Mouse (Mus musculus) urinary bladder, postnatal 10 days (tissue): Measurements from ENCODE around the gene Amotl1.
A peak's percentile ranks its signal among the peaks of the same experiment; 100 is the strongest.

ENCODE experiments used
- DNase-seq: peaks from one replicate; pipeline ENCODE4 v3.0.0; 2022; ENCODE audit warnings: low spot score

Gene Amotl1

DNA sequence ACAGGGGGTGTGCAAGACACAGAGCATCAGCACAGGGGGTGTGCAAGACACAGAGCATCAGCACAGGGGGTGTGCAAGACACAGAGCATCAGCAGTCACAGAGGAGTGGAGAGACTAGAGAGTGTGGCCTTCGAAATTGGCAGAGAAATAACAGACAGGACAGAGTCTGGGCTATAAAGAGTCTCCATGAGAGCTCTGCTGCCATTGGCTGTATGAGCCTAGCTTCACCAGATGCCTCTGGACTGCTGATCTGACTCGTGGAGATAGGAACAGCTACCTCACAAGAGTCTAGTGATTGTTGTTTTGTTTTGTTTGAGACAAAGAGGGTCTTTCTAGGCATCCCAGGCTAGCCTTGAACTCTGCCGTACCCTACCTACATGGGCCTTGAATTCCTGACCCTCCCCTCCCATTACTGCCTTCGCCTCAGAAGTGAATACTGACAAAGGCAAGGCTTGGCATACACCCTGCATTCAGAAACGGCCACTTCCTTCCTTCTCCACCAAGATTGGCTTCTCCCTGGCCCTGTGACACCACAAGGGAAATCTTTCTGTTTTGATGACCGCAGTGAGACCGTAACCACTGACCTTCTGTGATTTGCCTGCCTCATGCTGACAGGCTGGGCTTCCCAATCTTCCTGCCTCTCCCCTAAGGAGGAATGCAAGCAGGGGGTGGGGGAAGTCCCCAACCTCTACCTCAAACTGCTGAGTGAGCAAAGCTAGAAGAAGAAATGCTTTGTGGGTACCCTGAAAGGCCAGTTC lies 3.4 kb downstream of the Amotl1 start:
- DNase-seq = no peak

DNA sequence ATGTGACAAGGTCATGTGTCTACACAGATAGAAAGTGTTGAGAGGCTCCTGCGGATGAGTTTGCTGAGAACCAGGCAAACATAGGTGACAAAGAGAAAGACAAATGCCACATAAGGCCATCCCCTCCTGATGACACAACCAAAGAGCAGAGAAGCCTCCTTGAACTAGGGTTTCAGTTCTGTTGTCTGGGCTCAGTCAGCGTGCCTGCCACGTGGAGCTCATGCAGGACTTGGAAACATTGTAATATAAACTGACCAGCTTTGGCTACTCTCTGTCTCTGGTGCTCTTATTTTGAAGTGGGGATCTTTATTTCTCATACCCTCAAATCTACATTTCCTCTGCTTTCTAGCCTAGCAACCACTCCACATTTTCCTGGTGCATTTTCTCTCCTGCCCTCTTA lies 8.6 kb downstream of the Amotl1 start:
- no peak for DNase-seq

DNA sequence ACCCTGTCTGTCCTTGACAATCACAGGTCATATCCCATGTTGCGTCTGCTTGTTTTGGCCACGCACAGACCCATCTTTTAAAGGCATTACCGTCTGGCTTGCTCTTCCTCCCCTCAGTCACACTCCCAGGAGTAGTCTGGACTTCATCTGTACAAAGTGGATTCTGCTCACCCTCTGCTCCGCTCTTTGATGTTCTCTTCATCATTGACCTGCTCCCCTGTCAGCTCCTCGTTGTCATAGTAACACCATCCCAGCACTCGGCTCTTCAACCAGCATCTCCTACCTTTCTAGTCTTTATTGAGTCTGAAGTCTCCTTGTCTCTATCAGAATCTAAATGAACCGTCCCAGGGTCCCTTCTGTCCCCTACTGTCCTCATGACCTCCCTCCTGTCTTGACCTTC lies 9.3 kb downstream of the Amotl1 start:
- DNase-seq = no peak

DNA sequence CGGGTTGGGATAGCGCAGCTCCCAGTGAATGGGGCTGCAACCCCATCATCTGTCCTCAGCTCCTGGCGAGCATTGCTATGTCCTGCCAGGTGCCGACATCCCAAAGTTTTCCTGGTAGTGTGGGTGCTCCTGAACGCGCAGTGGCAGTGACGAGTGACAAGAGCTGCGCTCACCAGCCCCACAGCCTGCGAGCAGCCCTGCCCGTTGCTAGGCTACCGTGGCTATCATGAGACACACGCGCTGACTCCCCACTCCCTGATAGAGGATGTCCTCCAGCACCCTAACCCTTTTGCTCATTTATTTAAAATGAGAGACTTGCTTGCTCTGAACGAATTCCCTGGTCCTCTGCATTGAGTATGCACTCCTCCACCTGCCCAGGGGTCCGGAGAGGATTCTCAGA lies 10.7 kb downstream of the Amotl1 start:
- no peak for DNase-seq

DNA sequence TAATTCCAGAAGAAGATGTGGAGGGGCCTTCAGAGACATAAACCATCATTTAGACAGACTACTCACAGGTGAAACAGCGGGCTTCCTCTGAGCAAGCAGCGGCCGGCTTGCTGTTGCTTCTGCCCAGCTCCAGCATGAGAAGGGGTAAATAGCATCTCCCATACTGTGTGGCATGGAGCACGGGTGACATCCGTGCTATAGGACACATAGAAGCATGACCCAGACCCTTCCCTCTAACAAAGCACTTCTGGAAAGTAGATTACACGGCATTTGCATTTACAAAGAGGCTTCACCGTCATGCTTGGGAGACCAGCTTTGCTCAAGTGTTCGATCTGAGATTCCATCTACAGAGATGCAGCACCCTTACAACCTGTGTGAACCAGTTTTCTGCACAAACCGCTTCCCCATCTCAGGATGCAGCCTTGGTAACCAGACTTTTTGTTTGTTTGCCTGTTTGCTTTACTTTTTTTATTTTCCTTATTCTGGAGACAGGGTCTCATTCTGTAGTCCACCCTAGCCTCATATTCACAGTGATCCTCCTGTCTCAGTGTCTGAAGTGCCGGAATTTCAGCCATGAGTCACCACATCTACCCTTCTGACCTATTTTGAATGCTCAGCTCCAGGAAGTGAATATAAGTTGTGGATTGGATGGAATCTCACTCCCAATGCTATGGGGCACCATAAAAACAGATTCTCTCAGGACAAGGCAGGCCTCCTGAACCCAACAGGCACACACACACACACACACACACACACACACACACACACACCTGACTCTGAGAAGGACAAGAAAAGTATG lies 12.3 kb downstream of the Amotl1 start:
- DNase-seq = no peak

DNA sequence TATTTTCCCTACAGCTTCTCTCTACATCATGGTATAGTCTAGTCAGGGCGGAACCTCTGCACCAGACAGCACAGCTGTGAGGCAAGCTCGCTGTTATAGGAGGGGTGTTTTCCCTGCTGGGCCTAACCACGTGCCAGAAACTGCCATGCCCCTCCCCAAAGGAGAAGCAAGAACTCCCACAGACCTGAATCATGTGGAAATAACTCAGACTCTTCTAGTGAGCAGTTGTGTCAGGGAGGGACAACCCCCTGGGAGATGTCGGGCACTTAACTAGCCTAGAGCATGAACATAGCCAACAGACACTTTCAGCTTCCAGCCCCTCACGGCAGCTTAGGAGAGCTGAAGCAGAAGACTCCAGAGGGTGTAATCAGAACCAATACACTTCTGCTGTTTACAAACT lies 13.1 kb downstream of the Amotl1 start:
- DNase-seq = no peak

DNA sequence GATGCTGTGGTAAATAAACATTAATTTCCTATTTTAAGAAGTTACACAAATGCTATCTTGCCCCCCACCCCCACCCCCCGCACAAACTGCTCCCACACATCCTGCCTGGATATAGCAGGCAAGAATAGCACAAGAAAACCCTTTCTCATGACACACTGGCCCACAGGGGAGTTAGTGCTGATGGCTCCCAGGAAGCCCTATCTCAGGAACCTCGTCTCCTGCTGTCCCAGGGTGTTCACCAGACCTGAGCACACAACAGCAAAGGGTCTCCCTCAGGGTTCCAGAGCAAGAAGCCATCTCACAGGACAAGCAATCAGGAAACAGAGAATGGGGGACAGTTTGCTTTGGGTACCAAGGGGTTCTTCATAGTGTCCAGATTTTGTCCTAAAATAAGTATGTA lies 17.3 kb downstream of the Amotl1 start:
- no peak for DNase-seq

DNA sequence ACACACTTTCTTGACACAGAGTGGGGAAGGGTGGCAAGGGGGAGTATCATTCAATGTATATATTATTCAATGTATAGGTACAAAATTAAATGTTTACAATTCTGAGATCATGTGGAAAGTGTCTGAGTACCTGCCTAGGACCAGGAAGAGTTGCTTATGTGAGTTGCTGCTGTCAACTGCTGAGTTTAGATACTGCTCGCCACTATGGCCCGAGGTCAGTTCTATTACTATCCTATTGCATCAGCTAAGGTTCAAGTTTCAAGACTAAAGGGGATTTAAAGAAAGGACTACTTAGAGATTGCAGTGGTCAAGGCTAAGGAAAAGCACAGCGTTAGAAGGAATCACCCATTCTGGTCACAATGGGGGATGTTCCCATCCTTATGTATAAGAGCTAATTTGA lies 18.9 kb downstream of the Amotl1 start:
- no peak for DNase-seq

DNA sequence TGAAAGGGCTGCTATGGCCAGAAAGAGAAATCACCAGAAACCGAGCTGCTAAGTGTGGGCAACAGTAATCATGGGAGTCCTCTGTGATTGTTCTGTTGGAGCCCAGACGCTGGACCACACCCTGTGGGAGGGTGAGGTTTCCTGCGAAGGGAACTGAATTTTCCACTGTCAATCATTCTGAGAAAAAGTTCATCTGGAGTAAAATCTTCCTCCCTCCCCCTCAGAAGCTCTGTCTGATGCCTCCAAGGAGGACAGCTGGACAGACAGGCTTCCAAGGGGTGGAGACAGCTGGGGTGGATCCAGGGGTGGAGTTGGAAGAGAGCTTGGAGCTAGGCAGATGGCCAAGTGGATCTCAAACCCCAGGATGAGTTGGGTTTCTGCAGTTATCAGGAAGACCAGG lies 19.8 kb downstream of the Amotl1 start:
- DNase-seq = no peak

DNA sequence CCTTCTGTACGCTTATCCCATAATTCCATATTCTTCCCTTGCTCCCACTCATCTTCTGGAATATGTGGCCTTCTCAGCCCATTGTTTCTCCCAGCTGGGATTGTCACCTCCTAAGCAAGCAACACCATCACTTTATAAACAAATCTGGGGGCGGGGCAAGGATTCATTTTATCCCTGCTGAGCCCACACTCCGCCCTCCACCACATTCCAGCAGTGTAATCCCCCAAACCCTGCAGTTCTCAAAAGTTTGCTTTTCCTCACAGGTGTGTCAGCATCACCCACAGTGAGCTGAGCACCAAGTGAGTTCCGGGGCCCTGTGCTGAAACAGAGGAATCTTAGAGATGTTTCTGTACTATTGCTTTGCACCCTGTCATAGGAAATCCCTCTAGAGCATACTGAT lies 20.9 kb downstream of the Amotl1 start:
- DNase-seq = no peak

DNA sequence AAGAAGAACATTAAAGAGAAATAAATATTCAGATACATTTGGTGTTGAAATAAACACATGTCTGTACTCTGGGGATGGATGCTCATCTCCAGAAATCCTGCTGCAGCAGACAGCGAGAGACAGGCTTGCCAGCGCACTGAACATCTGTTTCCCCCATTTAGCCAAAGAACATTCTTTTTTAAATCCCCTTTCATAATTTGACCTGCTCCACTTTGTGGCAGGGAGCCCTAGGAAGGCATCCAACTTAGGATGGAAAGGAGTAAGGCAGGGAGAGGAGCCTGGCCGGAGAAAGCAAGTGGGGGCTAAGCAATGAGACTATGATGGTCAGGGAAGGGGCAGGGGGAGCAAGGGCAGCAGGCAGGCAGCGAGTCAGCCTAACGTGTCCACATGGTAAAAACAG lies 21.6 kb downstream of the Amotl1 start:
- DNase-seq = no peak

DNA sequence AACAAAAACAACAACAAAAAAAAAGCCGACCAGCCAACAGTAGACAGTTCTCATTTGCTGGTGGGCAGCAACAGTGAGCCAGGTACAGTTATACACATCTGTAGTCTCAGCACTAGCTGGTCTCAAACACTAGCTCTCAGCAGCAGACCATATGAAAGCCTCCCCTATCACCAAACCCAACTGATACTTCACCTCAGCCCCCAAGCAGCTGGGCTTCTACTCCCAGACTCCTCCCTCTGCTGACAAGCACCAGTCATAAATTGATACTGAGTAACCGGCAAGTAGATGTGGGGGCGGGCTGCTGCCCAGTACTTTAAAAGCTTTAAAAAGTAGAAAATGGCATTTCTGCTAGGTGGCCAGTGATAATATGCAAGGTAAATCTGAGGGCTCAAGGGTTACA lies 22.0 kb downstream of the Amotl1 start:
- DNase-seq = no peak

DNA sequence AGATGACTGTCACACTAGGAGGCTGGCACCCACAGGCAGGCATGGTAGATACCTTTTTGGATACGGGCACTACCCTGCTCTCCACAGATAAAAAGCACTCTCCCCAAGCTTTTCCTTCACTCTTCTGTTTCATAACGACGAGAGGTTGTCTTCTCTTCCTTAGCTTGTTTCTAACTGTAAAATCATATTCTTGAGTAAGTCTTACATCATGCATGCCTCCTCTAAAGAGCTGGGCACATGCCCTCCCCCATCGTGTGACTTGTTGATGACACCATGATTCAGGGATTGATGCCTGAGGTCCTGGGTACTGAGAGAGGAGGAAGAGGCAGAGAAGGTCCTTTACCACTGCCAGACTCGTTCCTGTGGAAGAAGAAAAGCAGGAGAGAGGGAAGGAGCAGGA lies 24.7 kb downstream of the Amotl1 start:
- no peak for DNase-seq

DNA sequence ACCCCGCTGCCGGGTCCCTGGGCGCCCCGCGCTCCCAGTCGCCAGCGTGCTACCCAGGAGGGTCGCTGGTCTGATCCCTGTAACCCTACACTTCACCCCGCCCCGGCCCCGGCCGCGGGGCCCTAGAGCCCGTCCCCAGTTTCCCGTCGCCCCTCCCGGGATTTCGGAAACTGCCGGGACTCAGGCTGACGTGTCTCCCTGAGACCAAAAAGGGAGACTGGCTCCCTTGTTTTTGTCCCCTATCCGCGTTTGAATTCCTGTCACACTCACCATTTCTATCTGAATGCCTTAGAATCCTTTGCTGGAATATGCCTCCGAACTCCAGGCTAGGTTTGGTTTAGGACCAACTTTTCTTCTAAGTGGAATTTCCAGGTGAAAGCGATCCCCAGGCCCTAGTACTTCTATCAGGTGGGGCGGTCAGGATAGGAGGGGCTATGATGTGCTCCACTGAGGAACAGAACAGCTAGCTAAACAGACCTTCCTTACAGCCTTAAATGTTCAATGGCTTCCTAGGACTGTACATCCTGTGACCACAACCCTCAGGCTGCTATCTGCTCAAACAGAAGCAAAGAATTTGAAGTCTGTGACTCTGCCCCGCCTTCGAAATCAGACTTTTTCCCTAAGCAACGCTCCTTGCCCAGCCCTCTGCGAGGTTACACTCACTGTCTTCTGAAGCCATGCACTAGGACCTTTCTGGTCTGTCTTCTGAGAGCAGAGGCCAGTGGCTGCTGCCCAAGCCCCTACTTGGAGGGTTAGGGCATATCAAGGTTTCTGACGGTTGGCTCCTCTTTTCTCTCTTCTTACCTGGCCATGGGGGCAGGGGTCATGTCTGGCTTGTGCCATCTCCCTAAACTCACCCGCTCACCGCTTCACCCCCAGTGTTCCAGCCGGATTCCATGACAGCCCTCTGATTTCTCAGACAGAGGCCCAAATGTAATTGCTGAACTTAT lies 29.6 kb downstream of the Amotl1 start:
- no peak for DNase-seq

DNA sequence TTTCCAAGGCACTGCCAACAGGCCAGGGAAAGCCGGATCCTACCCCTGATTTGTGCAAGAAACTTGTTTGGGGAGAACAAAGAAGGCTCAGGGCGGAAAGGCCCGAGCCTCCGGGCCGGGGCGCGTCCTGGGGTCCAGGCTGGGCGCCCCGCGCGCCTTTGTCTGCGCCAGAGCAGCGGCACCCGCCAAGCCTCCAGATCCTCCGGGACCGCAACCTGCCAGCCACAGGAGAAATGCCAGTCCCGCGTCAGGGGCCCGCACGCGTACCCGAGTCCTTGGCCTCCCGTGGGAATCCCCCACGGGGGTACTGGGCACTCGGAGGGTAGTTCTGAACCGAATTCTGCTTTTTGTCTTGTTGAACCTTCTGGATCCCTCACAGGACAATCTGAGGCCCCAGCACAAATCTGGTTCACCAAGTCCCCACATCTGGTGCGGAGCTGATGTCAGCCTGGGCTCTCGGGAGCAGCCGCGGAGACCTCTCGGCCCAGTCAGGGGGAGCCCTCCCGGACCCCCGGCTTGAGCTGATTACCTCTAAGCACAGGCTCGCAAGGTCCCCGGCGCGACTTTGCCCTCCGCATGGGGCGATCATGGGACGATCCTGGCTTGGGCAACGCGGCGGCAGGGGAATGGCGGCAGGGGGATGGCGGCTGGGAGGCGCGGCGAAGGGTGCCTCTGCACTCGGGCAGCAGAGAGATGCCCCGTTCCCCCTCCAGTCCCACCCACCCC lies 30.5 kb downstream of the Amotl1 start:
- DNase-seq = peak; percentile 24

DNA sequence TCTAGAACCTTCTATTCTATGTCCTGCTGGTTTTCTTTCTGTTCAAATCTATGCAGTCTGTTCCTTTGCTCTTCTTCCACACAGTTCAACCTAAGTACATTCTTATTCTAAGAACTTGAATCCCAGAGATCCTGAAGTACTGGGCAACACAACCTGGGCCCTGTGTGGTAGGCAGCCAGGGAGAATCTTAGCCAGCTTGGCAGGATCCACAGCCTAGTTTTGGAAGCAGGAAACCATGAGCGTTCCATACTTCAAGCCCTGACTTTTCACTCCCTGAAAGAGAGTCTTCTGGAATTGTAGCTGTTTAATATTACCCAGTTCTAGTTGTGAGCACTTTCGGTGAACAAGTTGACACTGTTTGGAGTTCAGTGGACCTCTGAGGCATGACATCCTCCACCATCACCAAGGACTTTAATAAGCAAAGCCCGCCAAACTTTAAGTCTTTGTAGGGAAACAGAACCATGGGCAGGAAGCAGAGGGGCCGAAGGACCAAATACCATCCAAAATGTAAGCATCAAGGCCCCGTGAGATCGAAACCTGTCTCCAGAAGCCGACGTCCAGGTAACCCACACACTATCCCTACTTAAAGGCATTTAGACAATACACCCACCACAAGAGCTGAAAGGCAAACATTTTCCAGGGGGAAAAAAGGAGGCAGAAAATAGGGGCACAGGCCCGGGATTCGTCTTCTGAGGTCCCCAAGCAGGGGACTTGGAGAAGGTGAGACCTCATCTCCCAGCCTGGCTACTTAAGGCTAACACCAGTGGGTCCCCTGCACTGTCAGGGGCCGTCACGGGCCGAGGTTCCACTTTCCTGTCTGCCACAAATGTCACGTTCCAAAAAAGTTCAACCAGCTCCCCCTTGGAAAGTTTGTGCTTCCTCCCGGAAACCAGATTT lies 31.3 kb downstream of the Amotl1 start:
- DNase-seq = no peak

DNA sequence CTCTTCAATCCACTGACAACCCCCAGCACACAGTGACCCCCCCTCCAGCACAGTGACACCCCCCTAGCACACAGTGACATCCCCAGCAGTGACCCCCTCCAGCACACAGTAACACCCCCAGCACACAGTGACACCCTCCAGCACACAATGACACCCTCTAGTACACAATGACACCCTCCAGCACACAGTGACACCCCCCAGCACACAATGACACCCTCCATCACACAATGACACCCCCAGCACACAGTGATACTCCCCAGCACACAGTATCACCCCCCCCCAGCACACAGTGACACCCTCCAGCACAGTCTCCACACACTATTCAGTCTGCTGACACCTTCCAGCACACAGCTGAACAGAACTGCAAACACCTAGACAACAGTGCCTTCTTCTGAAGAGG lies 32.3 kb downstream of the Amotl1 start:
- no peak for DNase-seq

DNA sequence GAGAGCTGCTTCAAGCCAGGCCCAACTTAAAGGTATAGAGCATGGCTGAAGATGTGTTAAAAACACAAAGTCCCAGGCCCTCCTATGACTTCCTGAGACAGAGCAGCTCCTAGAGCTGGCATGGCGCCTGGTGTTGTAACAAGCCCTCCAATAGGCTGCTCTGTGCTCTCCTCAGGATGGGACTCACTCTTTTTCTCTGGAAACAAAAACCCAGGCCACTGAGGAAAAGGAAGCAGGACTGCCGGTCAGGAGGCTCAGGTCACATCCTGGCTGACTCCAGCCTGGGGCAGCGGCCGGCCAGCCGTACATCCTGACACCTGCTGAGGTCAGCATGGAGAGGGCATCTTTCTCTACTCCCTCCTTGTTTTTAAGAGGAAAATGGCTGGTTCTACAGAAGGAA lies 36.3 kb downstream of the Amotl1 start:
- no peak for DNase-seq

DNA sequence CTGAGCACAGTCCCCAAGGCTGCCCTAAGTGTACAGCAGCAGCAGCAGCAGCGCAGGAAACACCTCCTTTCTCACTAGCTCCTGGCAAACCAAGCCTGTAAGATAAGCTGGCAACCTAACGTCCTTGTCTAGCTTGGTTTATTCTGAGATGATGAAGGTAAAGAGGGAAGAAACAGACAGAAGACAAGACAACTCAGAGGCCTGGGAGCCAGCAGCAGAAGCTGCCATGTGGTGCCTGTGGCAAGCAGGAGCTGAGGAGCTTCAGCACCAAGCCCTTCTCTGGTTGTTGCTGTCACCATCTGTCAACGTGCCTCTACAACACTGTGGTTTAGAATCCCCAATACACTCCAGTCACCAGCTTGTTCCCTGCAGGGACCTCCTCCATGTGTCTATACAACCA lies 37.4 kb downstream of the Amotl1 start:
- DNase-seq = no peak

DNA sequence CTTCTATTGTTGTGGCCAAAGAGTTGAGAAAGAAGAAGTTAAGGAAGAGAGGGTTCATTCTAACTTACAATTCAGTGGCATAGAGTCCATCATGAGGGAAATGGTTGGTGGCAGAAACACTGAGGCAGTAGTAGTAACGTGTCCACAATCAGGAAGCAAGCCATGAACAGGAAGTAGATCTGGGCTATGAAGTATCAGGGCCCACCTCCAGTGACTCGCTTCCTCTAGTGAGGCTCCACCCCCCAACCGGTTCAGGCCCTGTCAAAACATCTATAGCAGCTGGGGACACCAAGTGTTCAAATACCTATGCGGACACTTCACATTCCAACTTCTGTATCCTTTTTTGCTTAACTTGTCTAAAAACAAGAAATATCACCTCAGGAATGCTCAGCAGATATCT lies 38.9 kb downstream of the Amotl1 start:
- no peak for DNase-seq

DNA sequence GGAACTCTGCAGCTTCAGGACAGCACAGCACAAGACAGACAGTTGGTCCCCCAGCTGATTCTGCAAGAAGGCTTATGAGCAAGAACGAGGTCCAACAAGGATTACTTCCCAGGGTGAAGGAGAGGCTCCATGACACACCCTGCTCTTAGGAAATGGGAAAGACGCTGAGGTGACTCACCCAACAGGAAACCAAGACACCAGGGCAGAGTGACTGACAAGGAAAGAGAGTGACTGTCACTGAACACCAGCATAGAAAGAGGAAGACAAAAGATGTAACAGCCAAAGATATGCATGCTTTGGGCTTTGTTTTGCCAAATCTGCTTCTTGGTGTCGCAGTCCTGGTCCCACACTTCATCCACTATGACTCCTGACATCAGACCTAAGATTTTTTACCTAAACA lies 40.5 kb downstream of the Amotl1 start:
- no peak for DNase-seq
